Mouse (Mus musculus): Measurements from ENCODE around the gene Fam221b.

Gene Fam221b

GRCm38 (mm10) chr4:43668782-43669427, at the start of gene Fam221b, which contains the start of gene Tmem8b:
Gene Fam221b, minus strand, starts transcription at chr4:43669145.
Gene Tmem8b, plus strand, starts transcription at chr4:43668971.
- in situ Hi-C loops (cut with MboI, MseI): no loop called here

GRCm38 (mm10) chr4:43713652-43714219, 44.8 kb upstream of the Fam221b start:
- in situ Hi-C loops (cut with MboI, MseI): no loop called here

- in situ Hi-C loops (cut with MboI, MseI): no loop called here
Measured at GRCm38 (mm10) chr4:43711821-43712220, 42.9 kb upstream of the Fam221b start.

GRCm38 (mm10) chr4:43709869-43710268, 40.9 kb upstream of the Fam221b start, which contains the start of gene Olfr71:
Gene Olfr71, minus strand, starts transcription at chr4:43710255.
- in situ Hi-C loops (cut with MboI, MseI): no loop called here

- in situ Hi-C loops (cut with MboI, MseI): no loop called here
Measured at GRCm38 (mm10) chr4:43705991-43706390, 37.0 kb upstream of the Fam221b start.

GRCm38 (mm10) chr4:43703851-43704250, 34.9 kb upstream of the Fam221b start:
- in situ Hi-C loops (cut with MboI, MseI): no loop called here

GRCm38 (mm10) chr4:43703439-43703838, 34.5 kb upstream of the Fam221b start:
- in situ Hi-C loops (cut with MboI, MseI): no loop called here

- in situ Hi-C loops (cut with MboI, MseI): no loop called here
Measured at GRCm38 (mm10) chr4:43700707-43701106, 31.8 kb upstream of the Fam221b start, which contains the start of gene Olfr70. Gene Olfr70, minus strand, starts transcription at chr4:43700807.

- in situ Hi-C loops (cut with MboI, MseI): no loop called here
Measured at GRCm38 (mm10) chr4:43696561-43696960, 27.6 kb upstream of the Fam221b start.

- in situ Hi-C loops (cut with MboI, MseI): no loop called here
Measured at GRCm38 (mm10) chr4:43695249-43695671, 26.3 kb upstream of the Fam221b start.

- in situ Hi-C loops (cut with MboI, MseI): no loop called here
Measured at GRCm38 (mm10) chr4:43694439-43695248, 25.7 kb upstream of the Fam221b start.

GRCm38 (mm10) chr4:43693806-43694241, 24.9 kb upstream of the Fam221b start:
- in situ Hi-C loops (cut with MboI, MseI): no loop called here

- in situ Hi-C loops (cut with MboI, MseI): no loop called here
Measured at GRCm38 (mm10) chr4:43691026-43691425, 22.1 kb upstream of the Fam221b start.

GRCm38 (mm10) chr4:43690021-43690420, 21.1 kb upstream of the Fam221b start:
- in situ Hi-C loops (cut with MboI, MseI): no loop called here

GRCm38 (mm10) chr4:43679416-43680043, 10.6 kb upstream of the Fam221b start:
- in situ Hi-C loops (cut with MboI, MseI): no loop called here

- in situ Hi-C loops (cut with MboI, MseI): no loop called here
Measured at GRCm38 (mm10) chr4:43678541-43678940, 9.6 kb upstream of the Fam221b start.

GRCm38 (mm10) chr4:43675608-43676007, 6.7 kb upstream of the Fam221b start:
- in situ Hi-C loops (cut with MboI, MseI): no loop called here

- in situ Hi-C loops (cut with MboI, MseI): no loop called here
Measured at GRCm38 (mm10) chr4:43674974-43675373, 6.0 kb upstream of the Fam221b start.

GRCm38 (mm10) chr4:43673703-43674102, 4.8 kb upstream of the Fam221b start:
- in situ Hi-C loops (cut with MboI, MseI): no loop called here

GRCm38 (mm10) chr4:43672070-43672469, 3.1 kb upstream of the Fam221b start:
- in situ Hi-C loops (cut with MboI, MseI): no loop called here

- in situ Hi-C loops (cut with MboI, MseI): no loop called here
Measured at GRCm38 (mm10) chr4:43669428-43669794, 466 bp upstream of the Fam221b start.

- in situ Hi-C loops (cut with MboI, MseI): no loop called here
Measured at GRCm38 (mm10) chr4:43666412-43666811, 2.5 kb downstream of the Fam221b start.

Data from regulatory T cell (primary cell).